Mouse (Mus musculus) limb, embryonic 14.5 days (tissue): ENCODE data around the gene Nkiras2. TPM values are rescaled to one million over a fixed set of nuclear protein-coding genes. Genes with fewer than 3 reads are reported as not detected.

Experiments
- ATAC-seq: fragments of 200-750 bp; cut with Nextera tagmentation; 2 replicates; pipeline ENCODE4 v1.8.0; 2017; ENCODE audit warnings: low read depth, moderate number of reproducible peaks, moderate TSS enrichment; ENCODE audit not compliant: low FRiP score
- DNase-seq: peaks from one replicate; pipeline ENCODE4 v3.0.0-alpha.2; 2015; ENCODE audit warnings: low spot score
- H3K27ac ChIP-seq: fragments of 300-500 bp; sonication (generic); replicated peaks from 2 replicates; pipeline ENCODE4 v1.5.1; 2014; ENCODE audit warnings: low read depth, mild to moderate bottlenecking, low read length, moderate library complexity, mixed read lengths
- H3K27me3 ChIP-seq: fragments of 300-500 bp; sonication (generic); 2 replicates; pipeline ENCODE4 v1.6.1; 2014; ENCODE audit warnings: low read length, mixed read lengths; ENCODE audit not compliant: control insufficient read depth, insufficient read depth
- H3K36me3 ChIP-seq: fragments of 300-500 bp; sonication (generic); 2 replicates; pipeline ENCODE4 v1.6.1; 2014; ENCODE audit warnings: mild to moderate bottlenecking, low read length, moderate library complexity, mixed read lengths; ENCODE audit not compliant: control insufficient read depth, insufficient read depth
- H3K4me1 ChIP-seq: fragments of 300-500 bp; sonication (generic); 2 replicates; pipeline ENCODE4 v1.6.1; 2014; ENCODE audit warnings: antibody characterized with exemption, low read length, mixed read lengths; ENCODE audit not compliant: control insufficient read depth, insufficient read depth
- H3K4me2 ChIP-seq: fragments of 300-500 bp; sonication (generic); replicated peaks from 2 replicates; pipeline ENCODE4 v1.6.1; 2014; ENCODE audit warnings: low read depth, mild to moderate bottlenecking, low read length, moderate library complexity; ENCODE audit not compliant: severe bottlenecking
- H3K4me3 ChIP-seq: fragments of 300-500 bp; sonication (generic); replicated peaks from 2 replicates; pipeline ENCODE4 v1.5.1; 2014; ENCODE audit warnings: low read length
- H3K9ac ChIP-seq: fragments of 300-500 bp; sonication (generic); 2 replicates; pipeline ENCODE4 v1.6.1; 2014; ENCODE audit warnings: mild to moderate bottlenecking, low read depth, low read length, moderate library complexity; ENCODE audit not compliant: severe bottlenecking
- H3K9me3 ChIP-seq: fragments of 300-500 bp; sonication (generic); 2 replicates; pipeline ENCODE4 v1.6.1; 2016; ENCODE audit warnings: low read length; ENCODE audit not compliant: control insufficient read depth
- POLR2A ChIP-seq: fragments of 200-500 bp; IDR thresholded peaks from 2 replicates; pipeline ENCODE4 v1.8.0; 2012; ENCODE audit warnings: inconsistent platforms, mild to moderate bottlenecking, moderate library complexity, borderline replicate concordance; ENCODE audit not compliant: insufficient read depth, insufficient read length; ENCODE audit errors: extremely low read depth
- WGBS: fragments of 180-500 bp; shearing (Covaris S2); extraction: QIAGEN DNeasy Blood & Tissue Kit; methylation state at CpG from one replicate; pipeline ENCODE4 v1.1.7; 2014; 5-methylcytosine and 5-hydroxymethylcytosine counted together
- polyA plus RNA-seq, 2 experiments: library from polyadenylated mRNA; depleted of rRNA in 1 of 2; stranded (reverse) in 1 of 2; unstranded in 1 of 2; fragments of >200 nt; fragmentation: Nextera tagmentation in 1 of 2; extraction: Ambion mirVana in 1 of 2; gene quantifications; 2 replicates each; pipeline versions ENCODE4 v1.2.1 to v1.2.3; 2012 to 2014

The Nkiras2 gene
- polyA plus RNA-seq, 2 experiments: 68.7 to 76.4 TPM

GRCm38 (mm10) chr11:100601372-100601771, 17.7 kb upstream of the Nkiras2 start:
- H3K4me2 ChIP-seq: no peak overlapping the region
- H3K9ac ChIP-seq: no peak overlapping the region
- TF ChIP-seq POLR2A: no peak
- peaks cover 54% of the 10 kb centered on the region for H3K36me3 ChIP-seq
- H3K4me3 ChIP-seq: no peak overlapping the region
- no peak for ATAC-seq
- DNase-seq: no peak
- no peaks in the 10 kb centered on the region for H3K9me3 ChIP-seq
- no peaks in the 10 kb centered on the region for H3K27me3 ChIP-seq
- 90% methylated on average over 3 of the region's 3 CpGs for WGBS
- H3K4me1 ChIP-seq: no peaks in the 10 kb centered on the region
- H3K27ac ChIP-seq: no peak overlapping the region

- no peak overlapping the region for H3K4me3 ChIP-seq
- no peaks in the 10 kb centered on the region for H3K9me3 ChIP-seq
- no peak overlapping the region for H3K27ac ChIP-seq
- ATAC-seq (no peak), DNase-seq (no peak)
- WGBS: 95% methylated on average over 9 of the region's 9 CpGs
- H3K4me2 ChIP-seq: no peak overlapping the region
- no peaks in the 10 kb centered on the region for H3K4me1 ChIP-seq
- H3K36me3 ChIP-seq: peaks cover 44% of the 10 kb centered on the region
- H3K27me3 ChIP-seq: no peaks in the 10 kb centered on the region
- no peak for TF ChIP-seq POLR2A
- no peak overlapping the region for H3K9ac ChIP-seq
Observed at GRCm38 (mm10) chr11:100603155-100603554, 15.9 kb upstream of the Nkiras2 start.

- ATAC-seq: no peak
- no peak for TF ChIP-seq POLR2A
- H3K9ac ChIP-seq: no peak overlapping the region
- no peak overlapping the region for H3K27ac ChIP-seq
- no peaks in the 10 kb centered on the region for H3K27me3 ChIP-seq
- no peak for DNase-seq
- H3K4me1 ChIP-seq: no peaks in the 10 kb centered on the region
- whole genome bisulfite sequencing: 75% methylated on average over 8 of the region's 8 CpGs
- H3K36me3 ChIP-seq: peaks cover 41% of the 10 kb centered on the region
- H3K4me2 ChIP-seq: no peak overlapping the region
- no peak overlapping the region for H3K4me3 ChIP-seq
- no peaks in the 10 kb centered on the region for H3K9me3 ChIP-seq
Observed at GRCm38 (mm10) chr11:100603813-100604212, 15.2 kb upstream of the Nkiras2 start.

GRCm38 (mm10) chr11:100604321-100605005, 14.6 kb upstream of the Nkiras2 start:
- Histone ChIP-seq H3K9me3 (no peaks in the 10 kb centered on the region), H3K4me3 (no peak overlapping the region), H3K27ac (no peak overlapping the region), H3K36me3 (peaks cover 34% of the 10 kb centered on the region), H3K4me1 (no peaks in the 10 kb centered on the region), H3K27me3 (no peaks in the 10 kb centered on the region), H3K4me2 (no peak overlapping the region), H3K9ac (no peak overlapping the region)
- 70% methylated on average over 4 of the region's 4 CpGs for WGBS
- ATAC-seq (0 out of 2 replicates have a peak, but pooled peaks have one; percentile 12), DNase-seq (peak; percentile 16)
- no peak for TF ChIP-seq POLR2A

GRCm38 (mm10) chr11:100605451-100605850, 13.6 kb upstream of the Nkiras2 start:
- no peak for TF ChIP-seq POLR2A
- H3K36me3 ChIP-seq: peaks cover 24% of the 10 kb centered on the region

GRCm38 (mm10) chr11:100607121-100607520, 11.9 kb upstream of the Nkiras2 start:
- peaks cover 6% of the 10 kb centered on the region; the same call in 1 of the 2 replicates for H3K4me1 ChIP-seq
- no peaks in the 10 kb centered on the region for H3K9me3 ChIP-seq
- no peak overlapping the region for H3K9ac ChIP-seq
- H3K27me3 ChIP-seq: no peaks in the 10 kb centered on the region
- no peak overlapping the region for H3K27ac ChIP-seq
- no peak for DNase-seq
- WGBS: 93% methylated on average over 6 of the region's 6 CpGs
- H3K36me3 ChIP-seq: peaks cover 16% of the 10 kb centered on the region
- no peak overlapping the region for H3K4me3 ChIP-seq
- no peak overlapping the region for H3K4me2 ChIP-seq
- ATAC-seq: no peak
- TF ChIP-seq POLR2A: no peak

More at GRCm38 (mm10) chr11:100605451-100605850, 13.6 kb upstream of the Nkiras2 start:
- Histone ChIP-seq H3K27me3 (no peaks in the 10 kb centered on the region), H3K9me3 (no peaks in the 10 kb centered on the region), H3K9ac (no peak overlapping the region), H3K4me1 (peaks cover 4% of the 10 kb centered on the region; the same call in 1 of the 2 replicates), H3K4me2 (no peak overlapping the region), H3K27ac (no peak overlapping the region), H3K4me3 (no peak overlapping the region)
- no peak for ATAC-seq
- DNase-seq: no peak
- WGBS: 91% methylated on average over 10 of the region's 10 CpGs
